8 mouse cellular contexts compared by ENCODE assay signal in genomic region chr5:132541951-132542350, GRCm38 (mm10). TPM values are rescaled to one million over a fixed set of nuclear protein-coding genes. Genes with fewer than 3 reads are reported as not detected.
A peak's percentile ranks its signal among the peaks of the same experiment; 100 is the strongest.
DNase-seq lines count a peak whose midpoint lies in the region; ATAC-seq and TF ChIP-seq lines count a peak whose summit lies in the region.

No protein-coding gene starts in this region.

- peaks cover 24% of the 10 kb centered on the region for H3K27me3 ChIP-seq in forebrain, embryonic 10.5 days (ENCODE audit: poor library complexity, severe bottlenecking)
- H3K27me3 ChIP-seq in intestine, postnatal 0 days (replicated peaks; ENCODE audit: control insufficient read depth, insufficient read depth, low read length): no peaks in the 10 kb centered on the region

- H3K9me3 ChIP-seq in forebrain, embryonic 10.5 days: no peaks in the 10 kb centered on the region
- H3K9me3 ChIP-seq in intestine, postnatal 0 days (ENCODE audit: control insufficient read depth): no peaks in the 10 kb centered on the region

- H3K9ac ChIP-seq in intestine, postnatal 0 days (ENCODE audit: low read depth, low read length): peak overlapping the region; percentile 66

- no peak for ATAC-seq in intestine, postnatal 0 days

- peak overlapping the region; percentile 98 for H3K4me2 ChIP-seq in intestine, postnatal 0 days (replicated peaks; ENCODE audit: low read depth)

- DNase-seq in kidney, postnatal 10 days: peak; percentile 39
- DNase-seq in kidney, adult 18-20 months: no peak
- peak; percentile 43 for DNase-seq in forebrain, embryonic 10.5 days (ENCODE audit: extremely low spot score, low spot score)
- peak; percentile 5 for DNase-seq in naive thymus-derived CD4-positive, alpha-beta T cell, adult 2 months (ENCODE audit: low read depth)
- no peak for DNase-seq in spleen, postnatal 4 days (ENCODE audit: low spot score in 2 of 2)
- DNase-seq in layer of hippocampus, adult 18-20 months (ENCODE audit: low spot score in 2 of 2): no peak

- H3K4me3 ChIP-seq in brown adipose tissue, adult 24 weeks (ENCODE audit: insufficient read depth, low read depth, low read length): peak overlapping the region; percentile 77
- H3K4me3 ChIP-seq in forebrain, embryonic 10.5 days: peak overlapping the region; percentile 92
- peak overlapping the region; percentile 70 for H3K4me3 ChIP-seq in intestine, postnatal 0 days (ENCODE audit: low read depth, low read length)

- H3K36me3 ChIP-seq in forebrain, embryonic 10.5 days (replicated peaks): no peaks in the 10 kb centered on the region
- H3K36me3 ChIP-seq in intestine, postnatal 0 days (ENCODE audit: control insufficient read depth, insufficient read depth): no peaks in the 10 kb centered on the region

- WGBS in forebrain, embryonic 10.5 days: under 1% methylated on average over 17 of the region's 21 CpGs
- under 1% methylated on average over 14 of the region's 21 CpGs for WGBS in intestine, postnatal 0 days

- no peaks in the 10 kb centered on the region; the same call in 1 of the 2 replicates for H3K4me1 ChIP-seq in brown adipose tissue, adult 24 weeks (ENCODE audit: control insufficient read depth, insufficient read depth, insufficient read length, low read length)
- H3K4me1 ChIP-seq in forebrain, embryonic 10.5 days: peaks cover 59% of the 10 kb centered on the region
- H3K4me1 ChIP-seq in intestine, postnatal 0 days (replicated peaks; ENCODE audit: control insufficient read depth, insufficient read depth, low read length): no peaks in the 10 kb centered on the region

- no peak overlapping the region for H3K27ac ChIP-seq in brown adipose tissue, adult 24 weeks (replicated peaks; ENCODE audit: low read depth, low read length)
- peak overlapping the region; percentile 96 for H3K27ac ChIP-seq in forebrain, embryonic 10.5 days
- 0 out of 2 replicates have a peak overlapping the region, but pooled peaks have one; percentile 2 for H3K27ac ChIP-seq in intestine, postnatal 0 days (ENCODE audit: low read depth, low read length)

- TF ChIP-seq CTCF in intestine, postnatal 0 days (IDR thresholded peaks at IDR 0.05; ENCODE audit: low read depth): no peak

RNA-seq across cellular contexts. Expression of gene Auts2, which starts 1.2 kb away (rescaled TPM):
- 1.8 and 2.4 TPM in 2 replicates for polyA plus RNA-seq in brown adipose tissue, adult 24 weeks (2012; ENCODE audit: insufficient read depth, insufficient read length, missing spikeins)
- 38.8 and 42.4 TPM in 2 replicates for polyA plus RNA-seq in forebrain, embryonic 10.5 days (2016; fragmentation: Nextera tagmentation; extraction: Ambion mirVana)
- 4.9 and 5.8 TPM in 2 replicates for polyA plus RNA-seq in intestine, postnatal 0 days (2015; fragmentation: Nextera tagmentation; extraction: Ambion mirVana)
- total RNA-seq in layer of hippocampus, adult 18-20 months (2021): 100 to 1,000 TPM; 142 to 145 TPM

Comparison
In these comparisons a context has a peak if more than half of its experiments do, and no peak if none do; other contexts are left out.
1. DNase-seq: peak in kidney, postnatal 10 days (single experiment), forebrain, embryonic 10.5 days (single experiment) and naive thymus-derived CD4-positive, alpha-beta T cell, adult 2 months (single experiment); none in kidney, adult 18-20 months (single experiment), spleen, postnatal 4 days (0 of 2) and layer of hippocampus, adult 18-20 months (0 of 2).
2. Peak in every context shown above with its lines, with median percentiles within 50 percentile points of each other: H3K4me3 ChIP-seq.